Mouse (Mus musculus) cortical plate, adult 2 months (tissue): ENCODE results near the gene Grsf1. TPM values are rescaled to one million over a fixed set of nuclear protein-coding genes. Genes with fewer than 3 reads are reported as not detected.

ENCODE experiments used
- H3K27ac ChIP-seq: fragments of 200-500 bp; 2 replicates; pipeline ENCODE4 v1.5.1; 2012; ENCODE audit warnings: low read length, control low read depth, inconsistent platforms; ENCODE audit not compliant: insufficient read depth
- H3K4me1 ChIP-seq: fragments of 200-500 bp; 2 replicates; pipeline ENCODE4 v1.6.1; 2011; ENCODE audit warnings: low read length; ENCODE audit not compliant: control insufficient read depth, insufficient read depth
- H3K4me3 ChIP-seq: fragments of 200-500 bp; 2 replicates; pipeline ENCODE4 v1.5.1; 2011; ENCODE audit warnings: mild to moderate bottlenecking, low read length, control low read depth; ENCODE audit not compliant: insufficient read depth
- CTCF ChIP-seq: fragments of 200-500 bp; IDR thresholded peaks from 2 replicates; pipeline ENCODE4 v1.5.1; 2011; ENCODE audit warnings: mild to moderate bottlenecking, control low read depth, low read length; ENCODE audit not compliant: insufficient read depth; ENCODE audit errors: extremely low read depth
- POLR2A ChIP-seq: fragments of 200-500 bp; IDR thresholded peaks from 2 replicates; pipeline ENCODE4 v1.6.1; 2011; ENCODE audit warnings: mild to moderate bottlenecking, low read length, control low read depth; ENCODE audit not compliant: insufficient read depth; ENCODE audit errors: extremely low read depth
- polyA plus RNA-seq: library from polyadenylated mRNA; depleted of rRNA; stranded (reverse); fragments of >200 nt; gene quantifications from 2 replicates; pipeline ENCODE4 v1.2.3, GENCODE M21; 2012

The Grsf1 gene
- polyA plus RNA-seq, 1 experiment: 80.1 TPM

DNA sequence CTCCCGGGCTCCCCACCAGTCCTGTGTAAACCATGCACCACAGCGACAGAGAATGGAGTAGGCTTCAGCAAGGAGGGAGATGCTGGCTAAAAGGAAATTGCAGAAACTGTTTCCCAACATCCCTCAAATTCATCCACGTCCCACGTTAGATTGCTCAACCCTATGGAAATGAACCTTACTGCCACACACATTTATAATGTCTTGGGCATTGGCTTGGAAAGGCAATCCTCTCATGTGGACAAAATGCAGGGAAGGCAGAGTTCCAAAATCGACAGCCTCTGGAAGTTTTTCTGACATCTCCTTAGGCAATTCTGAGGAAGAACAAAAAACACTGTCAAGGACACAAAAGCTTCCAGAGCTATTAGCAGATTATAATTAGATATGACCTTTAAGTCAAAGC is 12.1 kb downstream of the Grsf1 start:
- TF ChIP-seq CTCF: no peak
- no peak for TF ChIP-seq POLR2A
- Histone ChIP-seq H3K4me1 (no peaks in the 10 kb centered on the region), H3K27ac (no peak overlapping the region), H3K4me3 (no peak overlapping the region)

- TF ChIP-seq CTCF (no peak), POLR2A (no peak)
- Histone ChIP-seq H3K4me1 (no peaks in the 10 kb centered on the region), H3K27ac (no peak overlapping the region), H3K4me3 (no peak overlapping the region)
These were observed 12.8 kb downstream of the Grsf1 start for GRCm38 (mm10) chr5:88663151-88663550.

DNA sequence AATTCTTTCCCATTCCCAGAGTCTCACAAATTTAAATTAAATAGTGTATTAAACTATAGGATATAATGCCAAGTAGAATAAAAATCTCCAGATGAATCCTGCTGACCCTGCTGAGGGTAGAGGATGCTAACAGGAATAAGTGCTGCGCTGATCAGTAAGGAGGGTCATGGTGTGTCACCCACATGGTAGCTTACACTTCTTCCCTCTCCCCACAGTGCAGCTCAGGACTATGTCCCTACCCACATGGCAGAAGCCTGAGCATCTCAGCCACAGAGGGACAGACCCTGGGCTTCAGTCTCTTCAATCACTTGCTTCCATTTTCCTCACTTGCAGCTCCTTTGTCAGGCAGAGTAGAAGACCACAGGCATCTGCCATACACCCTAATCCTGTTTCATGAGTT is 18.1 kb downstream of the Grsf1 start:
- peaks cover 2% of the 10 kb centered on the region; the same call in 1 of the 2 replicates for H3K4me1 ChIP-seq
- no peak overlapping the region for H3K27ac ChIP-seq
- no peak overlapping the region for H3K4me3 ChIP-seq
- no peak for TF ChIP-seq CTCF
- no peak for TF ChIP-seq POLR2A

DNA sequence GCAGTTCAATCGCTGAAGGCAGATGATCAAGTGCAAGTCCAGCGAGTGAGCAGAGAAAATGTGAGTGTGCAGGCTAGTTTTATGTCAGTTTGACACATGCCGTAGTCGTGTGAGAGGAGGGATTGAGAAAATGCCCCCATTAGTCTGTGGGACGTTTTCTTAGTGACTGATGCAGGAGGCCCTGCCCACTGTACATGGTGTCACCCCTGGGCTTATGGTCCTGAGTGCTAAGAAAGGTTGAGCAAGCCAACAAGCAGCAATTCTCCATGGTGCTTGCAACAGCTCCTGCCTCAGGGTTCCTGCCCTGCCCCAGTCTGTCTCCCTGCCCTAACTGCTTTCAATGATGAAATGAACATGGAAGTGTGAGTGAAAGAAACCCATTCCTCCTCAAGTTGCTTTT is 23.4 kb downstream of the Grsf1 start:
- no peak overlapping the region for H3K4me3 ChIP-seq
- H3K27ac ChIP-seq: no peak overlapping the region
- TF ChIP-seq CTCF (no peak), POLR2A (no peak)
- H3K4me1 ChIP-seq: peaks cover 2% of the 10 kb centered on the region; the same call in 1 of the 2 replicates

DNA sequence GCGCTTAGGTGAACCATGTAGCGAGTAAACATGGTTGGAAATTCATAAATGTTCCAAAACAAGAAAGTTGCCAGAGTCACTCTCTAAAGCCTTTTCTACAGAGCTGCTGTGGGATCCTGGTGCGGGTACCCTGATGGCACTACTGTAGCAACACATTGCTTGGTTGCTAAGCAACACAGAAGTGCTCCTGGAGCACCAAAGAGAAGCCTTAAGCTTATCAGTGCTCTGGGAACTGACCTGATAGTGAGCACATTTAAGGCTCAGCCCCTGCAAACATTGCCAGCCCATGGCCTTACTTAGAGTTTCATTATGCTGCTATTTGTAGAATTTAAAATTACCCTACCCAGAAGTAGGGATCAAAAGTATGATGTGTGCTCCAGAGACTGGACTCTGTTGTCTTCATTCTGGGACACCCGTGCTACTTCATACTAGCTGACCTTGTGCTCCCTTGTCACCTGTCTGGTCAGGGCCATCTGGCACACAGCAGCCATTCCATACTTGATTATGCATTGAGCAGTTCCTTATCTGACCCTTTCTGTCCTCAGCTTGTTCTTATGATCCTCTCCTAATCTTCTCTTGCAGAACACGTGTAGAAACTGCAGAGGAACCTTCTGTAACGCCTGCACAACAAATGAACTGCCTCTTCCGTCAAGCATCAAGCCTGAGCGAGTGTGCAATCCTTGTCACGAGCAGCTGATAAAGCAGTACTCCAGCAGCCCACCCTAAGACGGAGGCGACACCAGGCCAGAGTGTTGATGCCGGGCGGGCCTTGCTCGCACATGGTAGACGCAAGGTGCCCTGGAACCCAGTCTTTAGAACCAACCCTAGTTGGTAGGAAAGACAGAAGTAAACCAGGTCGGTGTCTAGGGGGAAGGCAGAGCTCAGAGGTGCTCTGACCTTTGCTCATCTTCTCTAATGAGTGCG is 26.5 kb downstream of the Grsf1 start:
- no peak overlapping the region for H3K4me3 ChIP-seq
- H3K27ac ChIP-seq: no peak overlapping the region
- H3K4me1 ChIP-seq: no peaks in the 10 kb centered on the region
- TF ChIP-seq CTCF (no peak), POLR2A (no peak)

- H3K4me3 ChIP-seq: no peak overlapping the region
- no peak for TF ChIP-seq CTCF
- TF ChIP-seq POLR2A: no peak
- no peaks in the 10 kb centered on the region for H3K4me1 ChIP-seq
- H3K27ac ChIP-seq: no peak overlapping the region
These were observed 30.6 kb downstream of the Grsf1 start for GRCm38 (mm10) chr5:88645405-88645804.

GRCm38 (mm10) chr5:88644901-88645300 is 31.1 kb downstream of the Grsf1 start:
- no peak for TF ChIP-seq POLR2A
- Histone ChIP-seq H3K27ac (no peak overlapping the region), H3K4me1 (no peaks in the 10 kb centered on the region), H3K4me3 (no peak overlapping the region)

GRCm38 (mm10) chr5:88643491-88643890 is 32.5 kb downstream of the Grsf1 start:
- no peak overlapping the region for H3K27ac ChIP-seq
- no peaks in the 10 kb centered on the region for H3K4me1 ChIP-seq
- no peak for TF ChIP-seq POLR2A
- no peak for TF ChIP-seq CTCF
- no peak overlapping the region for H3K4me3 ChIP-seq

GRCm38 (mm10) chr5:88642786-88643185 is 33.2 kb downstream of the Grsf1 start:
- Histone ChIP-seq H3K27ac (no peak overlapping the region), H3K4me3 (no peak overlapping the region), H3K4me1 (no peaks in the 10 kb centered on the region)
- TF ChIP-seq POLR2A (no peak), CTCF (no peak)

DNA sequence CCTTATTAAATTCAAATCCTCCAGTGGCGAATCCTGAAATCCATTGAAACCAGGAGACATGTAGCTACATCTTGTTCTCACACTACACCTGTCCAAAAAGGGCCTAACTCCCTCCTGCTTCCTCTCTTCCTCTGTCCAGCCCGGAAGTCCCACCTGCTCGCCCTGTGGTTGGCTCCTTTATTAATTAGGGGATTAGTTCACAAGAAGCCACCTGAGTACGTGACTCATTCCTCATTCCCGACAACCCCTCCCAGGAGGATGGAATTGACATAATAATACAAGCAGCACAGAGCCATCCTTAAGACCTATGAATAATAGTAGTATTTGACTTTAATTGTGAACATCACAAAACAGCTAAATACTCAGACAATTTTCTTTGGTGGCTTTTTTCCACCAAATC is 41.9 kb downstream of the Grsf1 start:
- H3K4me3 ChIP-seq: no peak overlapping the region
- H3K27ac ChIP-seq: no peak overlapping the region
- TF ChIP-seq CTCF: no peak

GRCm38 (mm10) chr5:88632463-88632862 is 43.5 kb downstream of the Grsf1 start:
- H3K4me1 ChIP-seq: no peaks in the 10 kb centered on the region
- H3K4me3 ChIP-seq: no peak overlapping the region
- no peak overlapping the region for H3K27ac ChIP-seq
- TF ChIP-seq CTCF: no peak
- TF ChIP-seq POLR2A: no peak

More for the DNA sequence above, 41.9 kb downstream of the Grsf1 start:
- no peaks in the 10 kb centered on the region for H3K4me1 ChIP-seq

DNA sequence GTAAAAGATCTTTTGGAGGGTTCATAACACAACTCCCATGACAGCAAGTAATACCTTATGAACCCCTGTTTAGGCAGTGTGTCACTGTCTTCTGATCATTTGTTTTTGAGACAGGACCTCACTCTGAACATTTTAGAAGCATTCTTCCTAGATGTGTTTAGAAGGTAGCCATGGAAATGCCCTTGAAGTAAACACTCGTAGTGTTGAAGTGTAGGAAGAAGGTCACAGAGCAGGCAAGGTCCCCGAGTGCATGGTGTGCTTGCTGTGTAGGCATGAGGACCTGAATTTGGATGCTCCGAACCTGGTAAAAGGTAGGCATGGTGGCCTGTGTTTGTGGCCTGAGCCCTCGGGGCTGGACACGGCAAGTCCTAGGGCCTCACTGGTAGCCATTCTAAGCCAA is 44.4 kb downstream of the Grsf1 start:
- no peak overlapping the region for H3K4me3 ChIP-seq
- H3K4me1 ChIP-seq: no peaks in the 10 kb centered on the region
- H3K27ac ChIP-seq: no peak overlapping the region
- TF ChIP-seq CTCF: no peak
